Mouse (Mus musculus) intestine, embryonic 16.5 days (tissue): Measurements from ENCODE around the gene Sh3gl3. TPM values are rescaled to one million over a fixed set of nuclear protein-coding genes. Genes with fewer than 3 reads are reported as not detected.

ENCODE experiments used
- ATAC-seq: fragments of 200-750 bp; cut with Nextera tagmentation; 2 replicates; pipeline ENCODE4 v1.8.0; 2017; ENCODE audit warnings: moderate TSS enrichment, moderate library complexity
- H3K27ac ChIP-seq: fragments of 300-500 bp; sonication (generic); 2 replicates; pipeline ENCODE4 v1.5.1; 2014; ENCODE audit warnings: mild to moderate bottlenecking, low read length
- H3K27me3 ChIP-seq: fragments of 300-500 bp; sonication (generic); replicated peaks from 2 replicates; pipeline ENCODE4 v1.6.1; 2014; ENCODE audit warnings: low read length, control low read depth, mixed read lengths; ENCODE audit not compliant: control insufficient read depth, insufficient read depth
- H3K36me3 ChIP-seq: fragments of 300-500 bp; sonication (generic); 2 replicates; pipeline ENCODE4 v1.6.1; 2014; ENCODE audit warnings: low read length, control low read depth; ENCODE audit not compliant: control insufficient read depth, insufficient read depth
- H3K4me1 ChIP-seq: fragments of 300-500 bp; sonication (generic); 2 replicates; pipeline ENCODE4 v1.6.1; 2014; ENCODE audit warnings: low read length, control low read depth, mixed read lengths; ENCODE audit not compliant: control insufficient read depth, insufficient read depth
- H3K4me2 ChIP-seq: fragments of 300-500 bp; sonication (generic); 2 replicates; pipeline ENCODE4 v1.6.1; 2014; ENCODE audit warnings: low read depth, low read length, control low read depth
- H3K4me3 ChIP-seq: fragments of 300-500 bp; sonication (generic); 2 replicates; pipeline ENCODE4 v1.5.1; 2014; ENCODE audit warnings: mild to moderate bottlenecking, low read length
- H3K9ac ChIP-seq: fragments of 300-500 bp; sonication (generic); 2 replicates; pipeline ENCODE4 v1.6.1; 2014; ENCODE audit warnings: low read depth, low read length
- H3K9me3 ChIP-seq: fragments of 300-500 bp; sonication (generic); 2 replicates; pipeline ENCODE4 v1.6.1; 2016; ENCODE audit warnings: low read length, control low read depth; ENCODE audit not compliant: control insufficient read depth
- WGBS: fragments of 180-500 bp; shearing (Covaris S2); extraction: QIAGEN DNeasy Blood & Tissue Kit; methylation state at CpG from one replicate; pipeline ENCODE4 v1.1.7; 2014; 5-methylcytosine and 5-hydroxymethylcytosine counted together
- polyA plus RNA-seq: library from polyadenylated mRNA; unstranded; fragments of >200 nt; fragmentation: Nextera tagmentation; extraction: Ambion mirVana; gene quantifications from 2 replicates; pipeline ENCODE4 v1.2.1, GENCODE M21; 2015

Sh3gl3 gene
- polyA plus RNA-seq, 1 experiment from 2014 or later, result 7.9 TPM

DNA sequence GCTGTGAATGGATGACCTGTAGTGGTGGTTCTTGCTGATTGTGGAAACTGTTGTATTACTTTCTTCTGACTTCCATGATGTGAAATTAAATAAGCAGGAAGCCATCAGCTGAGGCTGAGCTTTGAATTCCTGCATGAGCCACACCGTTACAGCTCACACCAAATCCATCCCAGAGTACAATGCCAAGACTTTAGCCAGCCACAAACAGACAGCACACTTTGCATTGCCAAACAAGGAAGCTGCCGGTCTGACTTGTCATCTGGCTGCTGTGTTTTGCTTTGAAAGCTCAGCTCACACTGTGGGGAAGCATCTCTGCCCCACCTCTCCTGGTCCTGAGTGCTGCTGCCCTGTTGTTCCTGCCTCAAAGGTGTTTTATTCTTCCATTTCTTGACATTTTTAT, 9.1 kb downstream of the Sh3gl3 start:
- no peak overlapping the region for H3K4me3 ChIP-seq
- no peak overlapping the region for H3K4me2 ChIP-seq
- H3K36me3 ChIP-seq, result no peaks in the 10 kb centered on the region
- ATAC-seq, result no peak
- H3K27me3 ChIP-seq, result no peaks in the 10 kb centered on the region
- no peaks in the 10 kb centered on the region for H3K9me3 ChIP-seq
- no peak overlapping the region for H3K9ac ChIP-seq
- WGBS, result 24% methylated on average over 2 of the region's 2 CpGs
- H3K4me1 ChIP-seq, result no peaks in the 10 kb centered on the region
- no peak overlapping the region for H3K27ac ChIP-seq

DNA sequence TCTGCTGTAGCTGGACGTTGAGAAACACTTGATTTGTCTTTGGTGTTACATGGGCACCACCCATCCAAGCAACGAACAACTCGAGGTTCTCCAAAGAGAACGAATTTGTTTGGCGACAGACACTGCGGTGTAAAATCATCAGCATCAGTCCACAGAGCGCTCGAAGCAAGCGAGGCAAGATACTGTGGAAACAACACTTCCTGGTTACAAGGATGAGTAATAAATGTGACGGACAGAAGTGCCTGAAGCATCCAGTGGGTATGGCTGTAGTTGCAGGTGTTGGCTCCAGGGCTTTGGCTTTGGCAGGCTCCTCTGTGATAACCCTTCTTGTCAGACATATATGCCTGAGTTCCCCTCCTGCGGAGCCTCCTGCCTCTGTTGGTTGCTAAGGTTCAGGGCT, 18.0 kb downstream of the Sh3gl3 start:
- no peak for ATAC-seq

GRCm38 (mm10) chr7:82192512-82192911, 18.9 kb downstream of the Sh3gl3 start:
- ATAC-seq, result no peak
- 54% methylated on average over 4 of the region's 4 CpGs for WGBS
- Histone ChIP-seq H3K27me3 (no peaks in the 10 kb centered on the region), H3K4me3 (no peak overlapping the region), H3K9me3 (no peaks in the 10 kb centered on the region), H3K27ac (no peak overlapping the region), H3K36me3 (no peaks in the 10 kb centered on the region), H3K9ac (no peak overlapping the region), H3K4me1 (no peaks in the 10 kb centered on the region), H3K4me2 (no peak overlapping the region)

More for the DNA sequence above, 18.0 kb downstream of the Sh3gl3 start:
- Histone ChIP-seq H3K36me3 (no peaks in the 10 kb centered on the region), H3K9ac (no peak overlapping the region), H3K27me3 (no peaks in the 10 kb centered on the region), H3K27ac (no peak overlapping the region), H3K4me2 (no peak overlapping the region), H3K9me3 (no peaks in the 10 kb centered on the region), H3K4me3 (no peak overlapping the region), H3K4me1 (no peaks in the 10 kb centered on the region)
- WGBS, result 87% methylated on average over 11 of the region's 11 CpGs

DNA sequence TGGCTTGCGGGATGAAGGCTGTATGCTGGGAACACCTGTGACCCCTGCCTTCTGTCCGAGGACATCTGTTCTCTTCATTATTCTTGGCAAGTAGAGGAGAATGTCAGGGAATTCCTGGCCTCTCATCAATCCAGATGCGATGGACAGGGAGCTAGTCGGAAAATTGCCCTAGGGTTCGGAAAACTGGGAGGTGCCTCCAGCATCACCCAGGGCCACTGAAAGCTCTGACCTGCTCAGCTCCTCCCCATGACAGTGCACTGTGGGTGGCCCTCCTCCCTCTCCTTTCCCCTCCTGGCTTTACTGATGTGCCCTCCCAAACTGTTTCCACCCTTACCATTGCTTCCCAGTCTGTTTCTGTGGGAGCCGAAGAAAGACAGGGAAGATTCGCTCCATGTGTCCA, 29.5 kb downstream of the Sh3gl3 start:
- H3K27me3 ChIP-seq, result no peaks in the 10 kb centered on the region
- H3K36me3 ChIP-seq, result no peaks in the 10 kb centered on the region
- H3K27ac ChIP-seq, result no peak overlapping the region
- no peak for ATAC-seq
- H3K4me2 ChIP-seq, result no peak overlapping the region
- H3K9me3 ChIP-seq, result no peaks in the 10 kb centered on the region
- WGBS, result 54% methylated on average over 7 of the region's 7 CpGs
- peaks cover 14% of the 10 kb centered on the region for H3K4me1 ChIP-seq
- no peak overlapping the region for H3K9ac ChIP-seq
- no peak overlapping the region for H3K4me3 ChIP-seq

DNA sequence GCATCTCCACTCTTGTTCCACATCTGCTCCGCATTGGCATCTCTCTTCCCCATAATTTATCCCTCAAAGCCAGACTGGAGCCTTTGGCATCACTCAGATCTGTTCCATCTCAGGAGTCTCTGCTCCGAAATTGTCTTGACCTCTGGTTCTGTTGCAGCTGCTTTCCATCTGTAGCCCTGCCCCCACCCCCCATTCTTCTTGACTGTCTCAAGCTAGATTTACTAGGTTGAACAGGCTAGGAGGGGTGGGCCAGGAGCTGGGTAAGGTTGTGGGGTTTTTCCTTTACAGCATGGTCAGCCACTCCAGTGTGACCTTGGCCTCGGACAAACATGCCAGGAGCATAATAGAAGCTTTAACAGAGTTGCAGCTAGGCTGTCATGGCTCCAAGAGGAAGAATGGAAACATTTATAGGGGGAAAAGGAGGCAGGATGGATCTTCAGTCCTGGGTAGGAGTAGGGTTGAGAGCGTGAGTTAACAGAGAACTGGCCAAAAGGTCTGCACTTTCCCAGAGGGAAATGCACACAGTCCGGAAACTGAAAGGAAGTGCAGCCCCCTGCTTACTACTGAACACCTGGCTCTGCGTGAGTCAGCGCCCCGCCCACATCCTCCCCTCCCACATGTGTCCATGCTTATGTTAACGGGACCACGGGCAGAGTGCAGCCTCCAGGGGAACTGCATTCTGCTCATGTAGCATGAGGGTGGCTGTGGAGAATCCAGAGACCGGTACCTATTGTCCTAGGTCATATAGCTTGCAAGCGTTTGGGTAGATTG, 30.6 kb downstream of the Sh3gl3 start:
- peak overlapping the region; percentile 54 for H3K27ac ChIP-seq
- H3K36me3 ChIP-seq, result no peaks in the 10 kb centered on the region
- H3K9me3 ChIP-seq, result no peaks in the 10 kb centered on the region
- no peaks in the 10 kb centered on the region for H3K27me3 ChIP-seq
- H3K4me1 ChIP-seq, result peaks cover 14% of the 10 kb centered on the region
- H3K4me3 ChIP-seq, result no peak overlapping the region
- no peak overlapping the region for H3K9ac ChIP-seq
- peak overlapping the region; percentile 18; the same call in 1 of the 2 replicates for H3K4me2 ChIP-seq
- ATAC-seq, result peak; percentile 69
- WGBS, result 28% methylated on average over 12 of the region's 12 CpGs

DNA sequence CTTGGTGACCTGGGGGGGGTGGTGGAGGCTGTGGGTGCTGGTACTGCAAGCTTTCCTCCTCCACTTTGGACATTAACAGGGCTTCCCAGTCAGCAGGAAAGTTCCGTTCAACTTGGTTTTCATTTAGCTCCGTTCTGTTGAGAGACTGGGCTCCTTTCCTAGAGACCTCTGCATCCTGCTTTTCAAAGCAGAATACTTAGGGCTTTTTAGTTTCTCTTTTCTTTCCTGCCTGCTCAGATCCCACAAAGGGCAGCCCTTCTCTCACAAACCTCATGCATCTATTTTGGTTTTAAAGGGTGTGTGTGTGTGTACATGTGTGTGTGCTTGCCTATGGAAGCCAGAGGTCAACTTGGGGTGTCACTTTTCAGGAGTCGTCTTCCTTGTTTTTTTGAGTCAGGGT, 31.3 kb downstream of the Sh3gl3 start:
- Histone ChIP-seq H3K9ac (no peak overlapping the region), H3K4me2 (no peak overlapping the region), H3K27me3 (no peaks in the 10 kb centered on the region), H3K27ac (no peak overlapping the region), H3K4me1 (peaks cover 14% of the 10 kb centered on the region), H3K4me3 (no peak overlapping the region), H3K9me3 (no peaks in the 10 kb centered on the region), H3K36me3 (no peaks in the 10 kb centered on the region)
- no peak for ATAC-seq
- 61% methylated on average over 3 of the region's 3 CpGs for WGBS

DNA sequence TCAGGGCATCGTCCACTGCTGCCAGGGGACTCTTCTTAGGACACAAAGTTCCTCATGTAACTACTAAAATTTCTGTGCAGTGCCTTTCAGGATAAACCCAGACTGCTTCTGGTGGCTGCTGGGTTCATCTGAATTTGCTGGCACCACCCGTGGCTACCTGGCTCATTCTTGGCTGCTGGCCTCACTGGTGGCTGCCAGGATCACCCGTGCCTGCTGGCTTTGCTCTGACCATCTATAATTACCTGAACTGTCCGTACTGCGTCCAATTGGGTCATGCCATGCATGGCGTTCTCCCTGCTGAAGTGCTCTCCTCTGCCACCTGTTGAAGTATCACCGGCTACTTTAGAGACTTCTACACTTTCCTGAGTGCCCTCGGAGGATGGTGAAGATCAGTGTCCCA, 33.1 kb downstream of the Sh3gl3 start:
- no peak for ATAC-seq
- Histone ChIP-seq H3K4me3 (no peak overlapping the region), H3K4me1 (peaks cover 14% of the 10 kb centered on the region), H3K9me3 (no peaks in the 10 kb centered on the region), H3K27me3 (no peaks in the 10 kb centered on the region), H3K36me3 (no peaks in the 10 kb centered on the region), H3K4me2 (no peak overlapping the region), H3K27ac (no peak overlapping the region), H3K9ac (no peak overlapping the region)
- 90% methylated on average over 8 of the region's 8 CpGs for WGBS

GRCm38 (mm10) chr7:82221380-82221933, 47.8 kb downstream of the Sh3gl3 start:
- H3K9ac ChIP-seq, result no peak overlapping the region
- no peak for ATAC-seq
- no peaks in the 10 kb centered on the region for H3K4me1 ChIP-seq
- H3K4me2 ChIP-seq, result no peak overlapping the region
- H3K27ac ChIP-seq, result no peak overlapping the region
- H3K36me3 ChIP-seq, result no peaks in the 10 kb centered on the region
- no peaks in the 10 kb centered on the region for H3K27me3 ChIP-seq
- H3K4me3 ChIP-seq, result no peak overlapping the region
- 79% methylated on average over 9 of the region's 9 CpGs for WGBS
- no peaks in the 10 kb centered on the region for H3K9me3 ChIP-seq

DNA sequence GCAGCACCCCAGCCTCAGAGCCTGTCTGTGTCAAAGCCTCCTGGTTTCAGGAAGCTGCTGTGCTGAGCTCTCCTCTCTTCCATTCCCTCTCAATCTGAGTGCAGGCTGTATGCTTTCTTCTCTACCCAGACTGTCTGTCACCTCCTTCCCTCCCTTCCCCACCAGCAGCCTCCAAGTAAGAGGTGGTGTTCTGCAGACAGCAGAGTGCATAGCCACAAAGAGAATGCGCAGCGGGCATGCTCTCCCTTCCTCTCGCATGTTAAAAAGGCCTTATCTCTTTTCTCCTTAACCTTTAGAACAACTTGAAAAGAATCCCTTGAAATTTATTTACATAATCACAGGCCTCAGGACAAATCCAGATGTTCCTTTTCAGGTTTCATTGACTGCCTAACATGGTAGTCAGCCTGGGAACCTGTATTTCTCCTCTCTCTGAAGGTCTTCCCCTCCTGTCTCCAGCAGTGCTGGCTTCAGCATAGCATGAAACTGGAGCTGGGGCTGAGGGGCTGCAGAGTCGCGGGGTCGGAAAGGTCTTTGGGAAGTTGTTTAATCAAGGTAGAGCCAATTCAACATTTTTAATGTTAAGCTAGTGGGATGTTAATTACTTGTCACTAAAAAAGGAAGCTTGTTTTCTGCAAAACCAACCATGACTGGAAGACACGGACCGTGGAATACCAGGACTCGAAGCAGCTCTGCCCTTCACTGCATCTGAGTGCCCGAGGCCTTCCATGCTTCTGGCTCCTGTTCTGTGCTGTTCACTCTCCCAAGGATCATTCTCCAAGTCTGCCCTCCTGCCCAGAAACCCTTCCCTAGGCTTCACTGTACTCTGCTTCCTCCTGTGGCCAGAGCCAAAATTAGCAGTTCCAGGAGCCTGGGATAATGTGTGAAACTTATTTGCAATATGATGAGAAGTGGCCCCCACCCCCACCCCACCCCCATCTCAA, 50.5 kb downstream of the Sh3gl3 start:
- no peak overlapping the region for H3K27ac ChIP-seq
- 40% methylated on average over 10 of the region's 10 CpGs for WGBS
- ATAC-seq, result no peak
- no peaks in the 10 kb centered on the region for H3K9me3 ChIP-seq
- no peaks in the 10 kb centered on the region for H3K36me3 ChIP-seq
- H3K4me2 ChIP-seq, result no peak overlapping the region
- no peak overlapping the region for H3K4me3 ChIP-seq
- H3K27me3 ChIP-seq, result no peaks in the 10 kb centered on the region
- no peak overlapping the region for H3K9ac ChIP-seq
- no peaks in the 10 kb centered on the region for H3K4me1 ChIP-seq
